Mouse (Mus musculus): ENCODE results near the gene Kcnq1. TPM values are rescaled to one million over a fixed set of nuclear protein-coding genes. Genes with fewer than 3 reads are reported as not detected.

The Kcnq1 gene
- total RNA-seq, 2 experiments from 2014 or later: not detected

- ATAC-seq (replicated peaks; ENCODE audit: low FRiP score, poor library complexity, severe bottlenecking): no peak
Observed at GRCm38 (mm10) chr7:143123876-143124669, 17.9 kb downstream of the Kcnq1 start.

GRCm38 (mm10) chr7:143124902-143125301 is 18.7 kb downstream of the Kcnq1 start:
- ATAC-seq (replicated peaks; ENCODE audit: low FRiP score, poor library complexity, severe bottlenecking): no peak

GRCm38 (mm10) chr7:143132815-143133214 is 26.7 kb downstream of the Kcnq1 start:
- no peak for ATAC-seq (replicated peaks; ENCODE audit: low FRiP score, poor library complexity, severe bottlenecking)

- no peak for ATAC-seq (replicated peaks; ENCODE audit: low FRiP score, poor library complexity, severe bottlenecking)
Observed at GRCm38 (mm10) chr7:143136125-143136524, 30.0 kb downstream of the Kcnq1 start.

- no peak for ATAC-seq (replicated peaks; ENCODE audit: low FRiP score, poor library complexity, severe bottlenecking)
Observed at GRCm38 (mm10) chr7:143136561-143136960, 30.4 kb downstream of the Kcnq1 start.

- ATAC-seq (replicated peaks; ENCODE audit: low FRiP score, poor library complexity, severe bottlenecking): 0 out of 2 replicates have a peak, but pooled peaks have one; percentile 43
Observed at GRCm38 (mm10) chr7:143138789-143139188, 32.6 kb downstream of the Kcnq1 start.

GRCm38 (mm10) chr7:143139932-143140331 is 33.8 kb downstream of the Kcnq1 start:
- ATAC-seq (replicated peaks; ENCODE audit: low FRiP score, poor library complexity, severe bottlenecking): no peak

GRCm38 (mm10) chr7:143142680-143143079 is 36.5 kb downstream of the Kcnq1 start:
- ATAC-seq (replicated peaks; ENCODE audit: low FRiP score, poor library complexity, severe bottlenecking): no peak

GRCm38 (mm10) chr7:143147015-143147414 is 40.9 kb downstream of the Kcnq1 start:
- no peak for ATAC-seq (replicated peaks; ENCODE audit: low FRiP score, poor library complexity, severe bottlenecking)

- ATAC-seq (replicated peaks; ENCODE audit: low FRiP score, poor library complexity, severe bottlenecking): no peak
Observed at GRCm38 (mm10) chr7:143151171-143151570, 45.0 kb downstream of the Kcnq1 start.

- no peak for ATAC-seq (replicated peaks; ENCODE audit: low FRiP score, poor library complexity, severe bottlenecking)
Observed at GRCm38 (mm10) chr7:143152350-143152749, 46.2 kb downstream of the Kcnq1 start.

GRCm38 (mm10) chr7:143153915-143154373 is 47.8 kb downstream of the Kcnq1 start:
- ATAC-seq (replicated peaks; ENCODE audit: low FRiP score, poor library complexity, severe bottlenecking): no peak

GRCm38 (mm10) chr7:143154458-143154871 is 48.3 kb downstream of the Kcnq1 start:
- no peak for ATAC-seq (replicated peaks; ENCODE audit: low FRiP score, poor library complexity, severe bottlenecking)

- ATAC-seq (replicated peaks; ENCODE audit: low FRiP score, poor library complexity, severe bottlenecking): no peak
Observed at GRCm38 (mm10) chr7:143155257-143155656, 49.1 kb downstream of the Kcnq1 start.

- no peak for ATAC-seq (replicated peaks; ENCODE audit: low FRiP score, poor library complexity, severe bottlenecking)
Observed at GRCm38 (mm10) chr7:143158690-143159425, 52.7 kb downstream of the Kcnq1 start.

GRCm38 (mm10) chr7:143159446-143159845 is 53.3 kb downstream of the Kcnq1 start:
- ATAC-seq (replicated peaks; ENCODE audit: low FRiP score, poor library complexity, severe bottlenecking): no peak

GRCm38 (mm10) chr7:143160057-143160456 is 53.9 kb downstream of the Kcnq1 start:
- ATAC-seq (replicated peaks; ENCODE audit: low FRiP score, poor library complexity, severe bottlenecking): no peak

- ATAC-seq (replicated peaks; ENCODE audit: low FRiP score, poor library complexity, severe bottlenecking): no peak
Observed at GRCm38 (mm10) chr7:143162051-143162450, 55.9 kb downstream of the Kcnq1 start.

GRCm38 (mm10) chr7:143164074-143164473 is 57.9 kb downstream of the Kcnq1 start:
- ATAC-seq (replicated peaks; ENCODE audit: low FRiP score, poor library complexity, severe bottlenecking): no peak

GRCm38 (mm10) chr7:143165687-143166265 is 59.6 kb downstream of the Kcnq1 start:
- ATAC-seq (replicated peaks; ENCODE audit: low FRiP score, poor library complexity, severe bottlenecking): no peak

- ATAC-seq (replicated peaks; ENCODE audit: low FRiP score, poor library complexity, severe bottlenecking): no peak
Observed at GRCm38 (mm10) chr7:143167275-143167674, 61.1 kb downstream of the Kcnq1 start.

All from erythroid progenitor cell, adult 5-6 weeks (primary cell).